Mouse (Mus musculus): ENCODE measurements around the gene C1qtnf6. TPM values are rescaled to one million over a fixed set of nuclear protein-coding genes. Genes with fewer than 3 reads are reported as not detected.

C1qtnf6 gene
- total RNA-seq, 2 experiments from 2014 or later: 9.4 to 11.2 TPM

- intact Hi-C loops (cut with DNase I): no loop called here
- DNase-seq: no peak
These were observed 9.3 kb downstream of the C1qtnf6 start for GRCm38 (mm10) chr15:78521892-78522291.

GRCm38 (mm10) chr15:78521331-78521730 is 9.9 kb downstream of the C1qtnf6 start:
- peak; percentile 33 to 42 for DNase-seq

GRCm38 (mm10) chr15:78520112-78520715 is 11.0 kb downstream of the C1qtnf6 start:
- intact Hi-C loops (cut with DNase I): no loop called here
- DNase-seq: peak; percentile 43 to 49

More at GRCm38 (mm10) chr15:78521331-78521730, 9.9 kb downstream of the C1qtnf6 start:
- intact Hi-C loops (cut with DNase I): no loop called here

- no peak for DNase-seq
- intact Hi-C loops (cut with DNase I): no loop called here
These were observed 13.0 kb downstream of the C1qtnf6 start for GRCm38 (mm10) chr15:78518221-78518620.

- intact Hi-C loops (cut with DNase I): loop anchor here (2.0 kb wide), 1 partner anchor 15 kb away; the partner anchor contains the start of gene C1qtnf6
- DNase-seq: no peak
These were observed 15.5 kb downstream of the C1qtnf6 start for GRCm38 (mm10) chr15:78515759-78516158.

GRCm38 (mm10) chr15:78514393-78515146 is 16.6 kb downstream of the C1qtnf6 start:
- intact Hi-C loops (cut with DNase I): loop anchor here (2.0 to 5.0 kb wide), 3 partner anchors 16 to 68 kb away; partner anchors contain the start of gene C1qtnf6
- DNase-seq: peak; percentile 58 to 69

GRCm38 (mm10) chr15:78513019-78513418 is 18.2 kb downstream of the C1qtnf6 start:
- intact Hi-C loops (cut with DNase I): loop anchor here (5.0 kb wide), 2 partner anchors 66 to 69 kb away; no protein-coding TSS in a partner anchor

GRCm38 (mm10) chr15:78511951-78512350 is 19.3 kb downstream of the C1qtnf6 start:
- intact Hi-C loops (cut with DNase I): loop anchor here (5.0 kb wide), 2 partner anchors 65 to 70 kb away; no protein-coding TSS in a partner anchor
- DNase-seq: no peak

More at GRCm38 (mm10) chr15:78513019-78513418, 18.2 kb downstream of the C1qtnf6 start:
- no peak for DNase-seq

GRCm38 (mm10) chr15:78510736-78511135 is 20.5 kb downstream of the C1qtnf6 start:
- intact Hi-C loops (cut with DNase I): loop anchor here (5.0 kb wide), 2 partner anchors 63 to 72 kb away; no protein-coding TSS in a partner anchor
- DNase-seq: no peak

- no peak for DNase-seq
- intact Hi-C loops (cut with DNase I): loop anchor here (5.0 kb wide), 2 partner anchors 63 to 72 kb away; no protein-coding TSS in a partner anchor
These were observed 21.1 kb downstream of the C1qtnf6 start for GRCm38 (mm10) chr15:78510121-78510576.

- intact Hi-C loops (cut with DNase I): no loop called here
- DNase-seq: no peak
These were observed 21.8 kb downstream of the C1qtnf6 start for GRCm38 (mm10) chr15:78509297-78509899.

GRCm38 (mm10) chr15:78508443-78508842 is 22.8 kb downstream of the C1qtnf6 start:
- intact Hi-C loops (cut with DNase I): no loop called here
- DNase-seq: no peak

GRCm38 (mm10) chr15:78505541-78505940 is 25.7 kb downstream of the C1qtnf6 start:
- no peak for DNase-seq
- intact Hi-C loops (cut with DNase I): no loop called here

- intact Hi-C loops (cut with DNase I): no loop called here
- no peak for DNase-seq
These were observed 26.4 kb downstream of the C1qtnf6 start for GRCm38 (mm10) chr15:78504816-78505215.

GRCm38 (mm10) chr15:78504013-78504412 is 27.2 kb downstream of the C1qtnf6 start:
- DNase-seq: no peak
- intact Hi-C loops (cut with DNase I): no loop called here

GRCm38 (mm10) chr15:78502437-78503132 is 28.6 kb downstream of the C1qtnf6 start:
- intact Hi-C loops (cut with DNase I): no loop called here
- DNase-seq: no peak

GRCm38 (mm10) chr15:78494968-78495406 is 36.2 kb downstream of the C1qtnf6 start, which contains the start of gene Il2rb:
Gene Il2rb, minus strand, starts transcription at chr15:78495271.
- intact Hi-C loops (cut with DNase I): no loop called here
- DNase-seq: no peak

- intact Hi-C loops (cut with DNase I): no loop called here
- no peak for DNase-seq
These were observed 37.7 kb downstream of the C1qtnf6 start for GRCm38 (mm10) chr15:78493401-78494010.

- intact Hi-C loops (cut with DNase I): no loop called here
These were observed 39.9 kb downstream of the C1qtnf6 start for GRCm38 (mm10) chr15:78491301-78491700.

GRCm38 (mm10) chr15:78489906-78490305 is 41.3 kb downstream of the C1qtnf6 start:
- no peak for DNase-seq
- intact Hi-C loops (cut with DNase I): no loop called here

More at GRCm38 (mm10) chr15:78491301-78491700, 39.9 kb downstream of the C1qtnf6 start:
- DNase-seq: no peak

All from gastrocnemius, postnatal 36 days (tissue).